Mouse (Mus musculus): ENCODE measurements around the gene Birc5. TPM values are rescaled to one million over a fixed set of nuclear protein-coding genes. Genes with fewer than 3 reads are reported as not detected.

The Birc5 gene
- total RNA-seq, 2 experiments from 2014 or later = 0.74 to 0.84 TPM

- intact Hi-C loops (cut with DNase I) = no loop called here
- DNase-seq = no peak
Observed at GRCm38 (mm10) chr11:117877917-117878745, 29.1 kb downstream of the Birc5 start.

GRCm38 (mm10) chr11:117878892-117879291, 29.8 kb downstream of the Birc5 start:
- no peak for DNase-seq
- intact Hi-C loops (cut with DNase I) = no loop called here

GRCm38 (mm10) chr11:117879676-117880075, 30.6 kb downstream of the Birc5 start:
- intact Hi-C loops (cut with DNase I) = no loop called here
- no peak for DNase-seq

- DNase-seq = no peak
- intact Hi-C loops (cut with DNase I) = no loop called here
Observed at GRCm38 (mm10) chr11:117880336-117880976, 31.4 kb downstream of the Birc5 start.

- DNase-seq = no peak
Observed at GRCm38 (mm10) chr11:117880977-117881358, 31.9 kb downstream of the Birc5 start.

GRCm38 (mm10) chr11:117881787-117882186, 32.7 kb downstream of the Birc5 start:
- no peak for DNase-seq

More at GRCm38 (mm10) chr11:117880977-117881358, 31.9 kb downstream of the Birc5 start:
- intact Hi-C loops (cut with DNase I) = no loop called here

GRCm38 (mm10) chr11:117882208-117882607, 33.2 kb downstream of the Birc5 start:
- intact Hi-C loops (cut with DNase I) = no loop called here

More at GRCm38 (mm10) chr11:117881787-117882186, 32.7 kb downstream of the Birc5 start:
- intact Hi-C loops (cut with DNase I) = no loop called here

GRCm38 (mm10) chr11:117886000-117886399, 36.9 kb downstream of the Birc5 start:
- DNase-seq = no peak
- intact Hi-C loops (cut with DNase I) = no loop called here

More at GRCm38 (mm10) chr11:117882208-117882607, 33.2 kb downstream of the Birc5 start:
- no peak for DNase-seq

GRCm38 (mm10) chr11:117888168-117888852, 39.3 kb downstream of the Birc5 start:
- intact Hi-C loops (cut with DNase I) = no loop called here

GRCm38 (mm10) chr11:117888853-117889822, 40.1 kb downstream of the Birc5 start:
- intact Hi-C loops (cut with DNase I) = no loop called here

More at GRCm38 (mm10) chr11:117888168-117888852, 39.3 kb downstream of the Birc5 start:
- DNase-seq = no peak

GRCm38 (mm10) chr11:117889887-117890340, 40.9 kb downstream of the Birc5 start:
- DNase-seq = no peak

More at GRCm38 (mm10) chr11:117888853-117889822, 40.1 kb downstream of the Birc5 start:
- DNase-seq = no peak

GRCm38 (mm10) chr11:117890519-117891282, 41.6 kb downstream of the Birc5 start:
- intact Hi-C loops (cut with DNase I) = no loop called here
- DNase-seq = no peak

More at GRCm38 (mm10) chr11:117889887-117890340, 40.9 kb downstream of the Birc5 start:
- intact Hi-C loops (cut with DNase I) = no loop called here

GRCm38 (mm10) chr11:117891581-117892175, 42.6 kb downstream of the Birc5 start:
- DNase-seq = no peak
- intact Hi-C loops (cut with DNase I) = no loop called here

GRCm38 (mm10) chr11:117892199-117892598, 43.1 kb downstream of the Birc5 start:
- intact Hi-C loops (cut with DNase I) = no loop called here
- no peak for DNase-seq

GRCm38 (mm10) chr11:117894676-117895075, 45.6 kb downstream of the Birc5 start:
- intact Hi-C loops (cut with DNase I) = no loop called here
- DNase-seq = no peak

GRCm38 (mm10) chr11:117896533-117896932, 47.5 kb downstream of the Birc5 start:
- intact Hi-C loops (cut with DNase I) = no loop called here
- no peak for DNase-seq

- intact Hi-C loops (cut with DNase I) = no loop called here
- no peak for DNase-seq
Observed at GRCm38 (mm10) chr11:117902282-117902681, 53.2 kb downstream of the Birc5 start.

- no peak for DNase-seq
- intact Hi-C loops (cut with DNase I) = no loop called here
Observed at GRCm38 (mm10) chr11:117904442-117904841, 55.4 kb downstream of the Birc5 start.
